Mouse (Mus musculus) megakaryocyte, embryonic 14.5 days (primary cell): Measurements from ENCODE around the gene Olfr1441.

Experiments
- FLI1 ChIP-seq: IDR thresholded peaks from 2 replicates; pipeline ENCODE4 v1.6.1; 2012; ENCODE audit warnings: low read length, inconsistent platforms, mixed read lengths
- GATA1 ChIP-seq: IDR thresholded peaks from 3 replicates; pipeline ENCODE4 v1.6.1; 2012; ENCODE audit warnings: mixed read lengths, low read length, inconsistent platforms, borderline replicate concordance

DNA sequence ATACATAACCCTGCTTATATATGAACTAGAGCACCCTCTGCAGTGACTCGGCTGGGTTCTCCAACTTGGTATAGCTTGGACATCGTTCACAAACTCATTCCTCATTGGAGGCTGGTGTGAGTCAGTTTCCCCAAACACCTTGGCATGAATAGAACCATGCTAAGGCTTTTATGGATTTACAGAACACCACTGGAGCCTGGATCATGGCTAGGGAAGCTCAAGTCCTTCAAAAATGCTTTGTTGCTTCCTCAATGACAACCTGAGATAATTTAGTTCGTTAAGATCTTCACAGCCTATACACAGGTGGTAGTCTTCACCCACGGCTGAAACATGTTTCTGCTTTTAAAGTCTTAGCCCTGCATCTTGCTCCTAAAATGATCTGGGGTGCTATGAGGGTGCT, 42.3 kb downstream of the Olfr1441 start:
- TF ChIP-seq GATA1 (no peak), FLI1 (no peak)
